Mouse (Mus musculus): ENCODE data around the gene Pbx1. TPM values are rescaled to one million over a fixed set of nuclear protein-coding genes. Genes with fewer than 3 reads are reported as not detected.

Pbx1 gene
- polyA plus RNA-seq, 1 experiment from 2014 or later: 82.9 TPM

GRCm38 (mm10) chr1:168381451-168381850 lies 50.6 kb downstream of the Pbx1 start:
- no peak for ATAC-seq
- no peak overlapping the region for H3K27ac ChIP-seq (ENCODE audit: low read length)

GRCm38 (mm10) chr1:168380241-168380770 lies 51.8 kb downstream of the Pbx1 start:
- H3K27me3 ChIP-seq (replicated peaks; ENCODE audit: control insufficient read depth, insufficient read depth, low read length): no peaks in the 10 kb centered on the region

More at GRCm38 (mm10) chr1:168381451-168381850, 50.6 kb downstream of the Pbx1 start:
- Histone ChIP-seq H3K9ac (replicated peaks; ENCODE audit: low read depth, low read length) (no peak overlapping the region), H3K9me3 (ENCODE audit: control insufficient read depth, low read length) (no peaks in the 10 kb centered on the region), H3K4me1 (replicated peaks; ENCODE audit: control insufficient read depth, insufficient read depth, low read length) (peaks cover 77% of the 10 kb centered on the region), H3K27me3 (replicated peaks; ENCODE audit: control insufficient read depth, insufficient read depth, low read length) (no peaks in the 10 kb centered on the region), H3K4me3 (replicated peaks; ENCODE audit: low read length) (no peak overlapping the region), H3K36me3 (ENCODE audit: control insufficient read depth, insufficient read depth) (no peaks in the 10 kb centered on the region), H3K4me2 (ENCODE audit: low read length) (no peak overlapping the region)
- WGBS: 46% methylated on average over 4 of the region's 4 CpGs

GRCm38 (mm10) chr1:168377650-168378049 lies 54.4 kb downstream of the Pbx1 start:
- H3K9me3 ChIP-seq (ENCODE audit: control insufficient read depth, low read length): no peaks in the 10 kb centered on the region
- H3K27me3 ChIP-seq (replicated peaks; ENCODE audit: control insufficient read depth, insufficient read depth, low read length): no peaks in the 10 kb centered on the region
- no peaks in the 10 kb centered on the region for H3K36me3 ChIP-seq (ENCODE audit: control insufficient read depth, insufficient read depth)
- no peak overlapping the region for H3K27ac ChIP-seq (ENCODE audit: low read length)
- WGBS: 24% methylated on average over 6 of the region's 6 CpGs
- H3K4me2 ChIP-seq (ENCODE audit: low read length): no peak overlapping the region
- ATAC-seq: no peak
- H3K4me3 ChIP-seq (replicated peaks; ENCODE audit: low read length): no peak overlapping the region
- H3K4me1 ChIP-seq (replicated peaks; ENCODE audit: control insufficient read depth, insufficient read depth, low read length): peaks cover 62% of the 10 kb centered on the region
- H3K9ac ChIP-seq (replicated peaks; ENCODE audit: low read depth, low read length): no peak overlapping the region

More at GRCm38 (mm10) chr1:168380241-168380770, 51.8 kb downstream of the Pbx1 start:
- Histone ChIP-seq H3K4me2 (ENCODE audit: low read length) (no peak overlapping the region), H3K27ac (ENCODE audit: low read length) (0 out of 2 replicates have a peak overlapping the region, but pooled peaks have one; percentile 28), H3K36me3 (ENCODE audit: control insufficient read depth, insufficient read depth) (no peaks in the 10 kb centered on the region), H3K4me3 (replicated peaks; ENCODE audit: low read length) (no peak overlapping the region), H3K4me1 (replicated peaks; ENCODE audit: control insufficient read depth, insufficient read depth, low read length) (peaks cover 77% of the 10 kb centered on the region), H3K9ac (replicated peaks; ENCODE audit: low read depth, low read length) (no peak overlapping the region), H3K9me3 (ENCODE audit: control insufficient read depth, low read length) (no peaks in the 10 kb centered on the region)
- WGBS: 47% methylated on average over 9 of the region's 9 CpGs
- ATAC-seq: peak; percentile 2; the same call in 1 of the 2 replicates

GRCm38 (mm10) chr1:168376330-168376729 lies 55.7 kb downstream of the Pbx1 start:
- WGBS: 54% methylated on average over 3 of the region's 3 CpGs

GRCm38 (mm10) chr1:168374953-168375600 lies 57.0 kb downstream of the Pbx1 start:
- no peaks in the 10 kb centered on the region for H3K9me3 ChIP-seq (ENCODE audit: control insufficient read depth, low read length)
- peak; percentile 77 for ATAC-seq
- peak overlapping the region; percentile 20; the same call in 1 of the 2 replicates for H3K27ac ChIP-seq (ENCODE audit: low read length)
- H3K27me3 ChIP-seq (replicated peaks; ENCODE audit: control insufficient read depth, insufficient read depth, low read length): no peaks in the 10 kb centered on the region
- H3K4me1 ChIP-seq (replicated peaks; ENCODE audit: control insufficient read depth, insufficient read depth, low read length): peaks cover 44% of the 10 kb centered on the region
- H3K36me3 ChIP-seq (ENCODE audit: control insufficient read depth, insufficient read depth): no peaks in the 10 kb centered on the region
- no peak overlapping the region for H3K9ac ChIP-seq (replicated peaks; ENCODE audit: low read depth, low read length)
- 26% methylated on average over 12 of the region's 12 CpGs for WGBS
- H3K4me2 ChIP-seq (ENCODE audit: low read length): peak overlapping the region; percentile 3; the same call in 1 of the 2 replicates
- H3K4me3 ChIP-seq (replicated peaks; ENCODE audit: low read length): no peak overlapping the region

More at GRCm38 (mm10) chr1:168376330-168376729, 55.7 kb downstream of the Pbx1 start:
- Histone ChIP-seq H3K9me3 (ENCODE audit: control insufficient read depth, low read length) (no peaks in the 10 kb centered on the region), H3K27ac (ENCODE audit: low read length) (no peak overlapping the region), H3K27me3 (replicated peaks; ENCODE audit: control insufficient read depth, insufficient read depth, low read length) (no peaks in the 10 kb centered on the region), H3K36me3 (ENCODE audit: control insufficient read depth, insufficient read depth) (no peaks in the 10 kb centered on the region), H3K4me3 (replicated peaks; ENCODE audit: low read length) (no peak overlapping the region), H3K4me1 (replicated peaks; ENCODE audit: control insufficient read depth, insufficient read depth, low read length) (peaks cover 50% of the 10 kb centered on the region), H3K9ac (replicated peaks; ENCODE audit: low read depth, low read length) (no peak overlapping the region), H3K4me2 (ENCODE audit: low read length) (no peak overlapping the region)
- no peak for ATAC-seq

- no peak overlapping the region for H3K4me3 ChIP-seq (replicated peaks; ENCODE audit: low read length)
- no peaks in the 10 kb centered on the region for H3K27me3 ChIP-seq (replicated peaks; ENCODE audit: control insufficient read depth, insufficient read depth, low read length)
- H3K9me3 ChIP-seq (ENCODE audit: control insufficient read depth, low read length): no peaks in the 10 kb centered on the region
- peaks cover 42% of the 10 kb centered on the region for H3K4me1 ChIP-seq (replicated peaks; ENCODE audit: control insufficient read depth, insufficient read depth, low read length)
- no peaks in the 10 kb centered on the region for H3K36me3 ChIP-seq (ENCODE audit: control insufficient read depth, insufficient read depth)
- no peak overlapping the region for H3K4me2 ChIP-seq (ENCODE audit: low read length)
- no peak for ATAC-seq
- no peak overlapping the region for H3K9ac ChIP-seq (replicated peaks; ENCODE audit: low read depth, low read length)
- WGBS: 89% methylated on average over 2 of the region's 2 CpGs
- H3K27ac ChIP-seq (ENCODE audit: low read length): no peak overlapping the region
These were observed 60.0 kb downstream of the Pbx1 start for GRCm38 (mm10) chr1:168372089-168372488.

- Histone ChIP-seq H3K4me3 (replicated peaks; ENCODE audit: low read length) (no peak overlapping the region), H3K36me3 (ENCODE audit: control insufficient read depth, insufficient read depth) (no peaks in the 10 kb centered on the region), H3K4me1 (replicated peaks; ENCODE audit: control insufficient read depth, insufficient read depth, low read length) (peaks cover 36% of the 10 kb centered on the region), H3K27me3 (replicated peaks; ENCODE audit: control insufficient read depth, insufficient read depth, low read length) (no peaks in the 10 kb centered on the region), H3K4me2 (ENCODE audit: low read length) (no peak overlapping the region), H3K9ac (replicated peaks; ENCODE audit: low read depth, low read length) (no peak overlapping the region), H3K9me3 (ENCODE audit: control insufficient read depth, low read length) (no peaks in the 10 kb centered on the region), H3K27ac (ENCODE audit: low read length) (no peak overlapping the region)
- ATAC-seq: 0 out of 2 replicates have a peak, but pooled peaks have one; percentile 34
- WGBS: 22% methylated on average over 9 of the region's 9 CpGs
These were observed 61.1 kb downstream of the Pbx1 start for GRCm38 (mm10) chr1:168370966-168371365.

- Histone ChIP-seq H3K9me3 (ENCODE audit: control insufficient read depth, low read length) (no peaks in the 10 kb centered on the region), H3K9ac (replicated peaks; ENCODE audit: low read depth, low read length) (no peak overlapping the region), H3K4me2 (ENCODE audit: low read length) (no peak overlapping the region), H3K4me3 (replicated peaks; ENCODE audit: low read length) (no peak overlapping the region), H3K36me3 (ENCODE audit: control insufficient read depth, insufficient read depth) (no peaks in the 10 kb centered on the region), H3K4me1 (replicated peaks; ENCODE audit: control insufficient read depth, insufficient read depth, low read length) (peaks cover 48% of the 10 kb centered on the region), H3K27me3 (replicated peaks; ENCODE audit: control insufficient read depth, insufficient read depth, low read length) (no peaks in the 10 kb centered on the region), H3K27ac (ENCODE audit: low read length) (no peak overlapping the region)
- ATAC-seq: no peak
- WGBS: 75% methylated on average over 5 of the region's 5 CpGs
These were observed 65.8 kb downstream of the Pbx1 start for GRCm38 (mm10) chr1:168366261-168366660.

- Histone ChIP-seq H3K27me3 (replicated peaks; ENCODE audit: control insufficient read depth, insufficient read depth, low read length) (no peaks in the 10 kb centered on the region), H3K27ac (ENCODE audit: low read length) (no peak overlapping the region), H3K9ac (replicated peaks; ENCODE audit: low read depth, low read length) (no peak overlapping the region), H3K4me3 (replicated peaks; ENCODE audit: low read length) (no peak overlapping the region), H3K4me1 (replicated peaks; ENCODE audit: control insufficient read depth, insufficient read depth, low read length) (peaks cover 42% of the 10 kb centered on the region), H3K36me3 (ENCODE audit: control insufficient read depth, insufficient read depth) (no peaks in the 10 kb centered on the region), H3K9me3 (ENCODE audit: control insufficient read depth, low read length) (no peaks in the 10 kb centered on the region), H3K4me2 (ENCODE audit: low read length) (no peak overlapping the region)
- ATAC-seq: no peak
- WGBS: 69% methylated on average over 7 of the region's 7 CpGs
These were observed 67.7 kb downstream of the Pbx1 start for GRCm38 (mm10) chr1:168364325-168364724.

All from forebrain, embryonic 16.5 days (tissue).